Comparison of ENCODE assay signal across 7 mouse cellular contexts in genomic region chr19:27216767-27217403, GRCm38 (mm10). TPM values are rescaled to one million over a fixed set of nuclear protein-coding genes. Genes with fewer than 3 reads are reported as not detected.
A peak's percentile ranks its signal among the peaks of the same experiment; 100 is the strongest.
DNase-seq lines count a peak whose midpoint lies in the region; ATAC-seq and TF ChIP-seq lines count a peak whose summit lies in the region.

No protein-coding gene starts in this region.

- H3K9me3 ChIP-seq in embryonic facial prominence, embryonic 12.5 days, result no peaks in the 10 kb centered on the region
- no peaks in the 10 kb centered on the region for H3K9me3 ChIP-seq in limb, embryonic 11.5 days (ENCODE audit: control insufficient read depth, low read length)
- H3K9me3 ChIP-seq in midbrain, embryonic 14.5 days (ENCODE audit: control insufficient read depth, low read length), result no peaks in the 10 kb centered on the region
- no peaks in the 10 kb centered on the region for H3K9me3 ChIP-seq in stomach, embryonic 16.5 days (replicated peaks; ENCODE audit: control insufficient read depth, low read length)

- H3K27me3 ChIP-seq in embryonic facial prominence, embryonic 12.5 days, result peaks cover 24% of the 10 kb centered on the region
- no peaks in the 10 kb centered on the region for H3K27me3 ChIP-seq in kidney, adult 2 months (replicated peaks; ENCODE audit: control insufficient read depth, insufficient read depth, low read length)
- peaks cover 5% of the 10 kb centered on the region; the same call in 1 of the 2 replicates for H3K27me3 ChIP-seq in limb, embryonic 11.5 days (ENCODE audit: control insufficient read depth, insufficient read depth, low read length)
- H3K27me3 ChIP-seq in midbrain, embryonic 14.5 days (ENCODE audit: control insufficient read depth, insufficient read depth, low read length), result no peaks in the 10 kb centered on the region
- H3K27me3 ChIP-seq in stomach, embryonic 16.5 days (ENCODE audit: control insufficient read depth, insufficient read depth, low read length), result peaks cover 4% of the 10 kb centered on the region; the same call in 1 of the 2 replicates

- no peaks in the 10 kb centered on the region for H3K36me3 ChIP-seq in embryonic facial prominence, embryonic 12.5 days
- no peaks in the 10 kb centered on the region for H3K36me3 ChIP-seq in kidney, adult 2 months (ENCODE audit: control insufficient read depth, insufficient read depth, low read length)
- no peaks in the 10 kb centered on the region for H3K36me3 ChIP-seq in limb, embryonic 11.5 days (ENCODE audit: control insufficient read depth, insufficient read depth, low read length)
- H3K36me3 ChIP-seq in midbrain, embryonic 14.5 days (ENCODE audit: control insufficient read depth, insufficient read depth, low read length), result no peaks in the 10 kb centered on the region
- no peaks in the 10 kb centered on the region for H3K36me3 ChIP-seq in stomach, embryonic 16.5 days (ENCODE audit: control insufficient read depth, insufficient read depth, low read length)

- H3K4me3 ChIP-seq in embryonic facial prominence, embryonic 12.5 days, result peak overlapping the region; percentile 64
- peak overlapping the region; percentile 76 for H3K4me3 ChIP-seq in kidney, adult 2 months (ENCODE audit: insufficient read depth, low read depth, low read length)
- H3K4me3 ChIP-seq in limb, embryonic 11.5 days (ENCODE audit: low read depth, low read length), result peak overlapping the region; percentile 65
- H3K4me3 ChIP-seq in midbrain, embryonic 14.5 days (replicated peaks; ENCODE audit: low read depth, low read length), result peak overlapping the region; percentile 72
- peak overlapping the region; percentile 56 for H3K4me3 ChIP-seq in stomach, embryonic 16.5 days (replicated peaks; ENCODE audit: low read length)

- H3K9ac ChIP-seq in embryonic facial prominence, embryonic 12.5 days, result peak overlapping the region; percentile 77
- peak overlapping the region; percentile 44 for H3K9ac ChIP-seq in limb, embryonic 11.5 days (ENCODE audit: low read length)
- peak overlapping the region; percentile 89 for H3K9ac ChIP-seq in midbrain, embryonic 14.5 days (replicated peaks; ENCODE audit: low read length)
- peak overlapping the region; percentile 77 for H3K9ac ChIP-seq in stomach, embryonic 16.5 days (ENCODE audit: low read length)

- peak; percentile 87 for DNase-seq in brain, embryonic 14.5 days (ENCODE audit: low read depth)
- DNase-seq in heart, adult 18-20 months, result peak; percentile 72 to 73
- peak; percentile 84 for DNase-seq in kidney, adult 2 months
- peak; percentile 77 for DNase-seq in limb, embryonic 11.5 days (ENCODE audit: low spot score)
- peak; percentile 86 for DNase-seq in midbrain, embryonic 14.5 days

- ATAC-seq in embryonic facial prominence, embryonic 12.5 days (ENCODE audit: insufficient number of reproducible peaks, insufficient read depth, low FRiP score, low TSS enrichment), result peak; percentile 79
- peak; percentile 80 for ATAC-seq in limb, embryonic 11.5 days (ENCODE audit: insufficient number of reproducible peaks, low FRiP score, low TSS enrichment, low read depth)
- peak; percentile 78 for ATAC-seq in midbrain, embryonic 14.5 days (ENCODE audit: low FRiP score, low TSS enrichment)
- ATAC-seq in stomach, embryonic 16.5 days (ENCODE audit: insufficient read depth, low FRiP score), result peak; percentile 74

- WGBS in embryonic facial prominence, embryonic 12.5 days, result under 1% methylated on average over 56 of the region's 62 CpGs
- under 1% methylated on average over 61 of the region's 62 CpGs for WGBS in kidney, adult 2 months
- under 1% methylated on average over 59 of the region's 62 CpGs for WGBS in limb, embryonic 11.5 days
- 1% methylated on average over 56 of the region's 62 CpGs for WGBS in midbrain, embryonic 14.5 days
- WGBS in stomach, embryonic 16.5 days, result under 1% methylated on average over 61 of the region's 62 CpGs

- peak; percentile 45; the same call in 1 of the 2 replicates for TF ChIP-seq POLR2A in brain, embryonic 14.5 days (IDR thresholded peaks at IDR 0.05; ENCODE audit: borderline replicate concordance, extremely low read depth, insufficient read depth, insufficient read length, poor library complexity, severe bottlenecking)
- no peak for TF ChIP-seq POLR2A in kidney, adult 2 months (IDR thresholded peaks at IDR 0.05; ENCODE audit: low read depth, low read length)

- TF ChIP-seq CTCF in brain, embryonic 14.5 days (IDR thresholded peaks at IDR 0.05; ENCODE audit: borderline replicate concordance, extremely low read depth, insufficient read depth, insufficient read length), result peak; percentile 31; the same call in 1 of the 2 replicates
- TF ChIP-seq CTCF in kidney, adult 2 months (conservative IDR thresholded peaks at IDR 0.05; ENCODE audit: insufficient read depth, insufficient read length, low read depth, low read length), result peak; percentile 57; the same call in 1 of the 2 replicates

- peak overlapping the region; percentile 95 for H3K4me2 ChIP-seq in embryonic facial prominence, embryonic 12.5 days (replicated peaks)
- peak overlapping the region; percentile 98 for H3K4me2 ChIP-seq in limb, embryonic 11.5 days (ENCODE audit: low read depth, severe bottlenecking)
- H3K4me2 ChIP-seq in midbrain, embryonic 14.5 days (ENCODE audit: low read length), result peak overlapping the region; percentile 98
- peak overlapping the region; percentile 97 for H3K4me2 ChIP-seq in stomach, embryonic 16.5 days (ENCODE audit: low read depth, low read length)

- 0 out of 2 replicates have a peak overlapping the region, but pooled peaks have one; percentile 65 for H3K27ac ChIP-seq in embryonic facial prominence, embryonic 12.5 days
- no peak overlapping the region; the same call in 1 of the 2 replicates for H3K27ac ChIP-seq in kidney, adult 2 months (ENCODE audit: insufficient read depth, low read depth, low read length)
- no peak overlapping the region for H3K27ac ChIP-seq in limb, embryonic 11.5 days (replicated peaks; ENCODE audit: low read depth, low read length)
- peak overlapping the region; percentile 96 for H3K27ac ChIP-seq in midbrain, embryonic 14.5 days (replicated peaks; ENCODE audit: low read depth, low read length)
- no peak overlapping the region for H3K27ac ChIP-seq in stomach, embryonic 16.5 days (ENCODE audit: low read length)

- peaks cover 10% of the 10 kb centered on the region; the same call in 1 of the 2 replicates for H3K4me1 ChIP-seq in embryonic facial prominence, embryonic 12.5 days
- peaks cover 17% of the 10 kb centered on the region; the same call in 1 of the 2 replicates for H3K4me1 ChIP-seq in kidney, adult 2 months (ENCODE audit: control insufficient read depth, insufficient read depth, low read length)
- peaks cover 4% of the 10 kb centered on the region; the same call in 1 of the 2 replicates for H3K4me1 ChIP-seq in limb, embryonic 11.5 days (ENCODE audit: control insufficient read depth, insufficient read depth, low read length)
- peaks cover 18% of the 10 kb centered on the region; the same call in 1 of the 2 replicates for H3K4me1 ChIP-seq in midbrain, embryonic 14.5 days (ENCODE audit: control insufficient read depth, insufficient read depth, low read length)
- H3K4me1 ChIP-seq in stomach, embryonic 16.5 days (ENCODE audit: control insufficient read depth, insufficient read depth, low read length), result peaks cover 4% of the 10 kb centered on the region

RNA-seq across cellular contexts. Expression of gene Vldlr, which starts 0.6 kb away (rescaled TPM):
- 26.5 and 29.5 TPM in 2 replicates for polyA plus RNA-seq in brain, embryonic 14.5 days (2012; rRNA removed)
- polyA plus RNA-seq in embryonic facial prominence, embryonic 12.5 days (2016; fragmentation: Nextera tagmentation; extraction: Ambion mirVana), result 10.5 and 10.8 TPM in 2 replicates
- 100 to 1,000 TPM; 240 to 245 TPM for total RNA-seq in heart, adult 18-20 months (2021)
- polyA plus RNA-seq in kidney, adult 2 months (2012; rRNA removed), result 31.2 and 43.6 TPM in 2 replicates
- polyA plus RNA-seq in limb, embryonic 11.5 days (2014; fragmentation: Nextera tagmentation; extraction: Ambion mirVana), result 2.2 and 2.4 TPM in 2 replicates
- polyA plus RNA-seq in midbrain, embryonic 14.5 days (2014; fragmentation: Nextera tagmentation; extraction: Ambion mirVana), result 43.7 and 44.6 TPM in 2 replicates
- polyA plus RNA-seq in stomach, embryonic 16.5 days (2015; fragmentation: Nextera tagmentation; extraction: Ambion mirVana), result 8.4 and 9.0 TPM in 2 replicates

Comparison
In these comparisons a context has a peak if more than half of its experiments do, and no peak if none do; other contexts are left out.
1. H3K27ac ChIP-seq: peak in embryonic facial prominence, embryonic 12.5 days (single experiment) and midbrain, embryonic 14.5 days (single experiment); none in kidney, adult 2 months (single experiment), limb, embryonic 11.5 days (single experiment) and stomach, embryonic 16.5 days (single experiment).
2. Peak in every context shown above with its lines, with median percentiles within 50 percentile points of each other: DNase-seq, ATAC-seq, H3K4me2 ChIP-seq, H3K4me3 ChIP-seq and H3K9ac ChIP-seq.